Mouse (Mus musculus) ES-Bruce4 (cell line): ENCODE results near the gene Cul9.

ENCODE experiments used
- CTCF ChIP-seq: IDR thresholded peaks from one replicate; pipeline ENCODE4 v1.8.1; 2011; ENCODE audit warnings: low read depth, low read length
- POLR2A ChIP-seq: IDR thresholded peaks from one replicate; pipeline ENCODE4 v1.8.1; 2011; ENCODE audit warnings: low read length; ENCODE audit not compliant: insufficient read depth

GRCm38 (mm10) chr17:46477286-46477685 is 68.9 kb downstream of the Cul9 start:
- TF ChIP-seq CTCF (no peak), POLR2A (no peak)
